Mouse (Mus musculus): ENCODE data around the gene Zfp263. TPM values are rescaled to one million over a fixed set of nuclear protein-coding genes. Genes with fewer than 3 reads are reported as not detected.

Gene Zfp263
- polyA plus RNA-seq, 1 experiment from 2014 or later: 26.7 TPM

- no peak overlapping the region for H3K27ac ChIP-seq (ENCODE audit: low read depth, low read length)
- H3K27me3 ChIP-seq (ENCODE audit: control insufficient read depth, insufficient read depth, low read length): no peaks in the 10 kb centered on the region
- H3K9ac ChIP-seq (ENCODE audit: low read length): no peak overlapping the region
- no peaks in the 10 kb centered on the region for H3K4me1 ChIP-seq (ENCODE audit: control insufficient read depth, insufficient read depth, low read length)
- no peaks in the 10 kb centered on the region for H3K36me3 ChIP-seq (ENCODE audit: control insufficient read depth, insufficient read depth, low read length)
- no peaks in the 10 kb centered on the region for H3K9me3 ChIP-seq (ENCODE audit: control insufficient read depth, low read length)
- 92% methylated on average over 1 of the region's 1 CpGs for WGBS
- H3K4me2 ChIP-seq (ENCODE audit: low read depth): no peak overlapping the region
- DNase-seq (ENCODE audit: low spot score): no peak
- no peak overlapping the region for H3K4me3 ChIP-seq (ENCODE audit: low read depth, low read length)
- ATAC-seq (ENCODE audit: insufficient read depth, low FRiP score, low TSS enrichment): no peak
Measured at GRCm38 (mm10) chr16:3733198-3733732, 10.6 kb upstream of the Zfp263 start.

- Histone ChIP-seq H3K27ac (ENCODE audit: low read depth, low read length) (no peak overlapping the region), H3K27me3 (ENCODE audit: control insufficient read depth, insufficient read depth, low read length) (no peaks in the 10 kb centered on the region), H3K9me3 (ENCODE audit: control insufficient read depth, low read length) (no peaks in the 10 kb centered on the region), H3K4me3 (ENCODE audit: low read depth, low read length) (no peak overlapping the region), H3K9ac (ENCODE audit: low read length) (no peak overlapping the region), H3K36me3 (ENCODE audit: control insufficient read depth, insufficient read depth, low read length) (peaks cover 5% of the 10 kb centered on the region), H3K4me1 (ENCODE audit: control insufficient read depth, insufficient read depth, low read length) (peaks cover 12% of the 10 kb centered on the region), H3K4me2 (ENCODE audit: low read depth) (no peak overlapping the region)
- DNase-seq (ENCODE audit: low spot score) (no peak), ATAC-seq (ENCODE audit: insufficient read depth, low FRiP score, low TSS enrichment) (no peak)
- WGBS: 97% methylated on average over 6 of the region's 6 CpGs
Measured at GRCm38 (mm10) chr16:3742466-3742865, 1.4 kb upstream of the Zfp263 start.

- Histone ChIP-seq H3K27ac (ENCODE audit: low read depth, low read length) (peak overlapping the region; percentile 58; the same call in 1 of the 2 replicates), H3K9me3 (ENCODE audit: control insufficient read depth, low read length) (peaks cover 14% of the 10 kb centered on the region), H3K4me1 (ENCODE audit: control insufficient read depth, insufficient read depth, low read length) (peaks cover 12% of the 10 kb centered on the region), H3K27me3 (ENCODE audit: control insufficient read depth, insufficient read depth, low read length) (no peaks in the 10 kb centered on the region), H3K36me3 (ENCODE audit: control insufficient read depth, insufficient read depth, low read length) (peaks cover 19% of the 10 kb centered on the region), H3K9ac (ENCODE audit: low read length) (peak overlapping the region; percentile 76), H3K4me3 (ENCODE audit: low read depth, low read length) (peak overlapping the region; percentile 78), H3K4me2 (ENCODE audit: low read depth) (peak overlapping the region; percentile 63)
- DNase-seq (ENCODE audit: low spot score): no peak
- ATAC-seq (ENCODE audit: insufficient read depth, low FRiP score, low TSS enrichment): peak; percentile 65
- under 1% methylated on average over 32 of the region's 32 CpGs for WGBS
Measured at GRCm38 (mm10) chr16:3744186-3744700, 350 bp downstream of the Zfp263 start.

GRCm38 (mm10) chr16:3745656-3746055, 1.8 kb downstream of the Zfp263 start:
- ATAC-seq (ENCODE audit: insufficient read depth, low FRiP score, low TSS enrichment) (no peak), DNase-seq (ENCODE audit: low spot score) (no peak)
- H3K4me1 ChIP-seq (ENCODE audit: control insufficient read depth, insufficient read depth, low read length): peaks cover 12% of the 10 kb centered on the region
- no peaks in the 10 kb centered on the region for H3K27me3 ChIP-seq (ENCODE audit: control insufficient read depth, insufficient read depth, low read length)
- no peak overlapping the region for H3K27ac ChIP-seq (ENCODE audit: low read depth, low read length)
- peaks cover 21% of the 10 kb centered on the region for H3K9me3 ChIP-seq (ENCODE audit: control insufficient read depth, low read length)
- H3K36me3 ChIP-seq (ENCODE audit: control insufficient read depth, insufficient read depth, low read length): peaks cover 28% of the 10 kb centered on the region
- H3K4me2 ChIP-seq (ENCODE audit: low read depth): peak overlapping the region; percentile 63
- H3K4me3 ChIP-seq (ENCODE audit: low read depth, low read length): 0 out of 2 replicates have a peak overlapping the region, but pooled peaks have one; percentile 1
- H3K9ac ChIP-seq (ENCODE audit: low read length): no peak overlapping the region
- 90% methylated on average over 4 of the region's 4 CpGs for WGBS

GRCm38 (mm10) chr16:3748976-3749375, 5.1 kb downstream of the Zfp263 start:
- Histone ChIP-seq H3K4me1 (ENCODE audit: control insufficient read depth, insufficient read depth, low read length) (peaks cover 12% of the 10 kb centered on the region), H3K4me2 (ENCODE audit: low read depth) (no peak overlapping the region), H3K27ac (ENCODE audit: low read depth, low read length) (no peak overlapping the region), H3K9ac (ENCODE audit: low read length) (no peak overlapping the region), H3K9me3 (ENCODE audit: control insufficient read depth, low read length) (peaks cover 21% of the 10 kb centered on the region), H3K36me3 (ENCODE audit: control insufficient read depth, insufficient read depth, low read length) (peaks cover 32% of the 10 kb centered on the region), H3K4me3 (ENCODE audit: low read depth, low read length) (no peak overlapping the region), H3K27me3 (ENCODE audit: control insufficient read depth, insufficient read depth, low read length) (no peaks in the 10 kb centered on the region)
- ATAC-seq (ENCODE audit: insufficient read depth, low FRiP score, low TSS enrichment): no peak
- DNase-seq (ENCODE audit: low spot score): no peak
- 100% methylated on average over 3 of the region's 3 CpGs for WGBS

GRCm38 (mm10) chr16:3771603-3772002, 27.7 kb downstream of the Zfp263 start:
- Histone ChIP-seq H3K9me3 (ENCODE audit: control insufficient read depth, low read length) (no peaks in the 10 kb centered on the region), H3K4me3 (ENCODE audit: low read depth, low read length) (no peak overlapping the region), H3K27ac (ENCODE audit: low read depth, low read length) (no peak overlapping the region), H3K4me1 (ENCODE audit: control insufficient read depth, insufficient read depth, low read length) (no peaks in the 10 kb centered on the region), H3K9ac (ENCODE audit: low read length) (no peak overlapping the region), H3K27me3 (ENCODE audit: control insufficient read depth, insufficient read depth, low read length) (no peaks in the 10 kb centered on the region), H3K36me3 (ENCODE audit: control insufficient read depth, insufficient read depth, low read length) (no peaks in the 10 kb centered on the region), H3K4me2 (ENCODE audit: low read depth) (no peak overlapping the region)
- ATAC-seq (ENCODE audit: insufficient read depth, low FRiP score, low TSS enrichment) (no peak), DNase-seq (ENCODE audit: low spot score) (no peak)
- 97% methylated on average over 4 of the region's 4 CpGs for WGBS

- WGBS: 84% methylated on average over 3 of the region's 3 CpGs
- Histone ChIP-seq H3K4me2 (ENCODE audit: low read depth) (no peak overlapping the region), H3K36me3 (ENCODE audit: control insufficient read depth, insufficient read depth, low read length) (no peaks in the 10 kb centered on the region), H3K9me3 (ENCODE audit: control insufficient read depth, low read length) (no peaks in the 10 kb centered on the region), H3K27ac (ENCODE audit: low read depth, low read length) (no peak overlapping the region), H3K27me3 (ENCODE audit: control insufficient read depth, insufficient read depth, low read length) (no peaks in the 10 kb centered on the region), H3K4me1 (ENCODE audit: control insufficient read depth, insufficient read depth, low read length) (no peaks in the 10 kb centered on the region), H3K9ac (ENCODE audit: low read length) (no peak overlapping the region), H3K4me3 (ENCODE audit: low read depth, low read length) (no peak overlapping the region)
- DNase-seq (ENCODE audit: low spot score) (no peak), ATAC-seq (ENCODE audit: insufficient read depth, low FRiP score, low TSS enrichment) (no peak)
Measured at GRCm38 (mm10) chr16:3776365-3776764, 32.5 kb downstream of the Zfp263 start.

GRCm38 (mm10) chr16:3777986-3778385, 34.1 kb downstream of the Zfp263 start:
- H3K27ac ChIP-seq (ENCODE audit: low read depth, low read length): no peak overlapping the region
- no peaks in the 10 kb centered on the region for H3K27me3 ChIP-seq (ENCODE audit: control insufficient read depth, insufficient read depth, low read length)
- H3K4me2 ChIP-seq (ENCODE audit: low read depth): no peak overlapping the region
- H3K4me3 ChIP-seq (ENCODE audit: low read depth, low read length): no peak overlapping the region
- H3K9me3 ChIP-seq (ENCODE audit: control insufficient read depth, low read length): no peaks in the 10 kb centered on the region
- DNase-seq (ENCODE audit: low spot score): no peak
- ATAC-seq (ENCODE audit: insufficient read depth, low FRiP score, low TSS enrichment): no peak
- no peak overlapping the region for H3K9ac ChIP-seq (ENCODE audit: low read length)
- 77% methylated on average over 3 of the region's 3 CpGs for WGBS
- no peaks in the 10 kb centered on the region for H3K36me3 ChIP-seq (ENCODE audit: control insufficient read depth, insufficient read depth, low read length)
- H3K4me1 ChIP-seq (ENCODE audit: control insufficient read depth, insufficient read depth, low read length): no peaks in the 10 kb centered on the region

GRCm38 (mm10) chr16:3781237-3781636, 37.3 kb downstream of the Zfp263 start:
- ATAC-seq (ENCODE audit: insufficient read depth, low FRiP score, low TSS enrichment) (no peak), DNase-seq (ENCODE audit: low spot score) (no peak)
- Histone ChIP-seq H3K27ac (ENCODE audit: low read depth, low read length) (no peak overlapping the region), H3K9me3 (ENCODE audit: control insufficient read depth, low read length) (no peaks in the 10 kb centered on the region), H3K4me3 (ENCODE audit: low read depth, low read length) (no peak overlapping the region), H3K36me3 (ENCODE audit: control insufficient read depth, insufficient read depth, low read length) (no peaks in the 10 kb centered on the region), H3K4me2 (ENCODE audit: low read depth) (no peak overlapping the region), H3K9ac (ENCODE audit: low read length) (no peak overlapping the region), H3K4me1 (ENCODE audit: control insufficient read depth, insufficient read depth, low read length) (no peaks in the 10 kb centered on the region), H3K27me3 (ENCODE audit: control insufficient read depth, insufficient read depth, low read length) (no peaks in the 10 kb centered on the region)
